Mouse (Mus musculus): ENCODE results near the gene Gldc.

Gene Gldc

DNA sequence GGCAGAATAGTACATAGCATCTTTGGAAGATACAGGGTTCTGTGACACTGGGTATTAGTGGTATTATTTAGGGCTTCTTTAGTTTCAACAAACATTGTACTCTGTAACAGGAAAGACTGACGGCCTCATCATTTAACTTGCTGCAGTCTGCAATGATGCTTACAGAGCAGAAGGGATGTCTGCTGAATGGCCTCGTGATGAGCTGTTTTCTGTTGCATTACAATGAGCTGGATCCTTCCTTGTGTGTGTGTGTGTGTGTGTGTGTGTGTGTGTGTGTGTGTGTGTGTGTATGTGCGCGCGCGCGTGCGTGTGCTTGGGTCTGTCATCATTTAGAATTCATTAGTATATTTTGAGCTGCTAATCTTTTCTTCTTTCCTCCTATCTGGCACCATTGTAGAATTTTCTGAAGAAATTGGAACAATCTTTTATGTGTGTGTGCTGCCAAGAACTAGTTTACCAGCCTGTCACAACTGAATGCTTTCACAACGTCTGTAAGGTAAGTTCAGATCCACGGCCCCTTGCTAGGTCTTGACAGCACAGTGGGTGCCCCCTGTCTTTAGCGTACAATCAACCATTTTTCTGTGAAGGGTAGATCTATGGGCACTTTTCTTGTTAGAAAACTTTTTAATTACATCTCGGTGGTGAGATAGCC, 83.5 kb downstream of the Gldc start:
- TF ChIP-seq GATA4 (IDR thresholded peaks at IDR 0.05; ENCODE audit: insufficient replicate concordance, low read length): no peak

DNA sequence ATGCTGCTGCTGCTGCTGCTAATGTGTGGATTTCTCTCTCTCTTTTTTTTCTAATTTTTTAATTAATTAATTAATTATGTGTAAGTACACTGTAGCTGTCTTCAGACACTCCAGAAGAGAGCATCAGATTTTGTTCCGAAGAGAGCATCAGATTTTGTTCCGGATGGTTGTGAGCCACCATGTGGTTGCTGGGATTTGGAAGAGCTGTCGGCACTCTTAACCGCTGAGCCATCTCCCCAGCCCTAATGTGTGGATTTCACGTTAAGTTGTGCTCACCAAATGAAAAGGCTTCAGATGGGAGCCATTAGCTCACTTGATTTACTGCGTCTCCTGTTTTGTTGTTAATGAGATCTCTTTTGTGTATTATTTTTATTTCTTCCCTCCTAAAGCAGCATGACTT, 85.1 kb downstream of the Gldc start:
- no peak for TF ChIP-seq GATA4 (IDR thresholded peaks at IDR 0.05; ENCODE audit: insufficient replicate concordance, low read length)

DNA sequence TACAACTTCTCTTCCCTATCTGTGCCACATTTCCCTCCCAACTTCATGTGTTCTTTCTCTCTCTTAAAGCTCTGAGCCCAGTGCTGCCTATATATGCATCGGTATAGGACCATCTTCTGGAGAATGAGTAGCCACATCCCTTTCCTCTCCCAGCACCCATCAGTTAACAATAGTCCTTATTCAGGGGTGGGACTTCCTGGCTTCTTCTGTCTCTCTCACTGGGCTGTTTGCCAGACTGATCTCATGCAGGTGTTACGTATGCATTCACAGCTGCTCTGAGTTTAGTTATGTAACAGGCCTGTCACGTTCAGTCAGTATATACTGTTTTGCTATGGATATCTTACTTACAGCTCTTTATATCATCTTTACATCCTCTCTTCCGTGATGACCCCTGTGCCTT, 109.4 kb downstream of the Gldc start:
- TF ChIP-seq GATA4 (IDR thresholded peaks at IDR 0.05; ENCODE audit: insufficient replicate concordance, low read length): no peak

DNA sequence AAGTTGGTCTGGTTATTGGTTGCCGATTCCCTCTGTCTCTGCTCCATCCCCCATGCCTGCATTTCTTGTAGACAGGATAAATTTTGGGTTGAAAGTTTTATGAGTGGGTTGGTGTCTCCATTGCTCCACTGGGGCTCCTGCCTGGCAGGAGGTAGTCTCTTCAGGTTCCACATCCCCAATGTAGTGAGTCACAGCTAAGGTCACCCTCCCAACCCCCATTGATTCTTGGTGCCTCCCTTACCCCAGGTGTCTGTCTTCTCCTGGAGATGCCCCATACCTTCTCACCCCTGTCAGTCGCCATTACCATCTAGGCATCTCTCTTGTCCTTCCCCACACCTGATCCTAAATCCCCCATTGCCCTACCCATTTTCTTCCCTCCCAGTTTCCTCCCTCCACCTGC, 121.0 kb downstream of the Gldc start:
- TF ChIP-seq GATA4 (IDR thresholded peaks at IDR 0.05; ENCODE audit: insufficient replicate concordance, low read length): no peak

DNA sequence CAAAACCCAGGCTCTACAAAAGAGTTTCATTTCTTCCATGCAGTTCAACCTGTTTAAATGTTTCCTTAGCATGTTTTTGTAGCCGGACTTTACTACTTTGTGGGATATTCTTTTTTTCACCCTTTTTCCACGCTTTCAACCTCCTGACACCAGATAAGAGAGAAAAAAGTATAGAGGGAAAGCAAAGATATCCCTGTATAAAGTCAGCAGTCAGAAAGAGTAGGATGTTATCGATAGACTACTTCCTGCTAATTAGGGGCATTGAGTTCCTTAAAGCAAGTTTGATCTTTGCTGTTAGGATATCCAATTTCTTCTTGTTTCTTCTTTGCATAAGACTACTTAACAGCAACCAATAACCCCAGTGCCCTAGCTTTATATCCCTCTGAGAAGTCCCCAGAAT, 123.8 kb downstream of the Gldc start:
- no peak for TF ChIP-seq GATA4 (IDR thresholded peaks at IDR 0.05; ENCODE audit: insufficient replicate concordance, low read length)

DNA sequence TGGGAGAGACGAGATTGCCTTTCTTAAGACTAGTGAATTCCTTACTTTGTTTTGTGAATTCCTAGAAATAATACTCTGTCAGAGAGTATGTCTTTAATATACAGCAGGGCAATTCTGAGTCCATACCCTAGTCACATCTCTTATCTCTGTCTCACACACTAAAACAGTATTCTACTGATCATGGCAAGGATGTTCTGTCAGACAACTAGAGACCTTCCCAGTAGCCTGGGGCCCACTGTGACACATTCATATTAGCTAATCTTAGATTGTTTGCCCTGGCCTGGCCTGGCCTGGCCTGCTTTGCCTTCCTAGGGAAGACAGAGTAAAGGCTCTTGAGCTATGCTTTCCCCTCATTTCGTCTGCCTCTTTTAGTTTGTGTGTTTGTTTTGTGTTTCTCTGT, 124.6 kb downstream of the Gldc start:
- TF ChIP-seq GATA4 (IDR thresholded peaks at IDR 0.05; ENCODE audit: insufficient replicate concordance, low read length): no peak
